Mouse (Mus musculus) liver, embryonic 14.5 days (tissue): ENCODE measurements at regions not wholly inside any gene's neighbourhood (a gene's known extent, or its start where the extent isn't known, plus 50 kb on each side); places are given as distances from the start of the nearest gene placed in this dataset.

Experiments
- ATAC-seq: fragments of 200-750 bp; cut with Nextera tagmentation; 2 replicates; pipeline ENCODE4 v1.8.0; 2017; ENCODE audit warnings: moderate number of reproducible peaks, mild to moderate bottlenecking, moderate library complexity; ENCODE audit not compliant: insufficient read depth
- DNase-seq, 3 experiments: peaks; one replicate each; pipeline ENCODE4 v3.0.0-alpha.2; 2012 to 2013; ENCODE audit warnings: low read depth in 3 of 3, low spot score in 3 of 3
- H3K27ac ChIP-seq: fragments of 300-500 bp; sonication (generic); 2 replicates; pipeline ENCODE4 v1.5.1; 2014; ENCODE audit warnings: moderate library complexity, mild to moderate bottlenecking, control low read depth, inconsistent platforms
- H3K27me3 ChIP-seq: fragments of 300-500 bp; sonication (generic); 2 replicates; pipeline ENCODE4 v1.6.1; 2014; ENCODE audit warnings: mild to moderate bottlenecking, low read length, moderate library complexity; ENCODE audit not compliant: control insufficient read depth, insufficient read depth
- H3K36me3 ChIP-seq: fragments of 300-500 bp; sonication (generic); replicated peaks from 2 replicates; pipeline ENCODE4 v1.6.1; 2014; ENCODE audit warnings: low read depth; ENCODE audit not compliant: control insufficient read depth, insufficient read depth
- H3K4me1 ChIP-seq, 2 experiments: fragments of 200-500 bp in 1 of 2; fragments of 300-500 bp in 1 of 2; sonication (generic) in 1 of 2; replicated peaks; 2 replicates each; pipeline ENCODE4 v1.6.1; 2012 to 2014; ENCODE audit warnings: antibody characterized with exemption in 1 of 2, inconsistent platforms in 1 of 2, low read length in 1 of 2; ENCODE audit not compliant: control insufficient read depth in 2 of 2, insufficient read depth in 2 of 2
- H3K4me2 ChIP-seq: fragments of 300-500 bp; sonication (generic); 2 replicates; pipeline ENCODE4 v1.6.1; 2014; ENCODE audit warnings: low read depth, mild to moderate bottlenecking, control low read depth, moderate library complexity
- H3K4me3 ChIP-seq, 2 experiments: fragments of 200-500 bp in 1 of 2; fragments of 300-500 bp in 1 of 2; sonication (generic) in 1 of 2; 2 replicates each; pipeline ENCODE4 v1.5.1; 2012 to 2014; ENCODE audit warnings: low read depth in 2 of 2, low read length in 2 of 2, mild to moderate bottlenecking in 2 of 2, control low read depth in 1 of 2, inconsistent platforms in 1 of 2, moderate library complexity in 1 of 2; ENCODE audit not compliant: insufficient read depth in 1 of 2
- H3K9ac ChIP-seq: fragments of 300-500 bp; sonication (generic); replicated peaks from 2 replicates; pipeline ENCODE4 v1.6.1; 2014; ENCODE audit warnings: mild to moderate bottlenecking, control low read depth, moderate library complexity
- H3K9me3 ChIP-seq: fragments of 300-500 bp; sonication (generic); 2 replicates; pipeline ENCODE4 v1.6.1; 2016; ENCODE audit warnings: low read length, mixed read lengths; ENCODE audit not compliant: control insufficient read depth
- CTCF ChIP-seq: IDR thresholded peaks from 2 replicates; pipeline ENCODE4 v1.5.1; 2016; ENCODE audit warnings: antibody characterized with exemption, low read depth, control low read depth
- EP300 ChIP-seq: IDR thresholded peaks from 2 replicates; pipeline ENCODE4 v1.6.1; 2016; ENCODE audit warnings: antibody characterized with exemption, low read depth
- WGBS: fragments of 180-500 bp; shearing (Covaris S2); extraction: QIAGEN DNeasy Blood & Tissue Kit; methylation state at CpG from one replicate; pipeline ENCODE4 v1.1.7; 2014; ENCODE audit not compliant: insufficient replicate concordance; 5-methylcytosine and 5-hydroxymethylcytosine counted together

- H3K27me3 ChIP-seq = no peaks in the 10 kb centered on the region
- no peaks in the 10 kb centered on the region for H3K36me3 ChIP-seq
- TF ChIP-seq CTCF (no peak), EP300 (no peak)
- H3K4me1 ChIP-seq = no peaks in the 10 kb centered on the region
- DNase-seq (no peak), ATAC-seq (no peak)
- no peak overlapping the region for H3K4me2 ChIP-seq
- H3K4me3 ChIP-seq = no peak overlapping the region
- no peaks in the 10 kb centered on the region for H3K9me3 ChIP-seq
- 71% methylated on average over 2 of the region's 2 CpGs for WGBS
- H3K27ac ChIP-seq = no peak overlapping the region
- no peak overlapping the region for H3K9ac ChIP-seq
Measured at GRCm38 (mm10) chr9:113212389-113212788, 495.7 kb downstream of the Pdcd6ip start.

GRCm38 (mm10) chr9:113208181-113208580 lies 499.9 kb downstream of the Pdcd6ip start:
- 50% methylated on average over 4 of the region's 4 CpGs for WGBS
- Histone ChIP-seq H3K9me3 (no peaks in the 10 kb centered on the region), H3K27ac (no peak overlapping the region), H3K9ac (no peak overlapping the region), H3K4me1 (no peaks in the 10 kb centered on the region), H3K4me2 (no peak overlapping the region), H3K27me3 (no peaks in the 10 kb centered on the region), H3K36me3 (no peaks in the 10 kb centered on the region), H3K4me3 (no peak overlapping the region)
- TF ChIP-seq EP300 (no peak), CTCF (no peak)
- DNase-seq (no peak), ATAC-seq (no peak)

DNA sequence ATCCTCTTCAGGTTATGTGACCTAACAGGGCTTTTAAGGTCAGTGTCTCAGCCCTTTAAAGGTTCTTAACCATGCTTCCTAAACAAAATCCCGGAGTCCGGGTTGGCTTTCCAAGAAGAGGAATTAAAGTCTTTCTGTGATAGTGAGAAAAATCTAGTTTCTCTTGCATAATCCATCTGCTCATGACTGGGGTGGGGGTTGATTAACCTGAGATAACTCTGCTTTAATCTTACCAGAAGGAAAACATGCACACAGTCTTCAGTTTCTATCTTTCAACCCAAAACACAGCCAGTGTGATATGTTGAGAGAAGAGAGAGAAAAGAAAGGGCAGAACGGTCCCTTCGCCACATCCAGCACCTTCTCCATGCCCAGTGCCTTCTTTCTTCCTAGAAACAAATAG lies 508.8 kb downstream of the Pdcd6ip start:
- H3K36me3 ChIP-seq = no peaks in the 10 kb centered on the region
- no peaks in the 10 kb centered on the region for H3K27me3 ChIP-seq
- WGBS = 55% methylated on average over 4 of the region's 4 CpGs
- no peak overlapping the region for H3K27ac ChIP-seq
- no peaks in the 10 kb centered on the region for H3K9me3 ChIP-seq
- H3K9ac ChIP-seq = no peak overlapping the region
- TF ChIP-seq CTCF = no peak
- TF ChIP-seq EP300 = no peak
- H3K4me3 ChIP-seq = no peak overlapping the region
- ATAC-seq (no peak), DNase-seq (no peak)
- no peak overlapping the region for H3K4me2 ChIP-seq
- no peaks in the 10 kb centered on the region for H3K4me1 ChIP-seq

DNA sequence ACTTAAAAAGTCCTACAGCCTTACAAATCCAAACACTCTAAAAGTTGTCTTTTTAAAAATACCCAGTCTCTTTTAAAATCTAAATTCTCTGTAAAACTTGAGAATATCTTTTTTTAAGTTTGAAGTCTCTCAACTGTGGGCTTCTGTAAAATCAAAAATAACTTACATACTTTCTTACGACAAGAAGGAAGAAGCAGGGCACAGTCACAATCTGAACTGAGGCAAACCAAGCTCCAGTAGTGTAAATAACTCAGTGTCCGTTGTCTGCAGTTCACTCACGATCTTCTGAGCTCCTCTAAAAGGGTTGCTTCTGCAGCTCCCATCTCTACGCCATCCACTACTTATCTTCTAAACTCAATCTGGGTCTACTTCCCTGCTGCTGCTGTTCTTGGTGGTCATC lies 512.5 kb downstream of the Pdcd6ip start:
- Histone ChIP-seq H3K4me2 (no peak overlapping the region), H3K36me3 (no peaks in the 10 kb centered on the region), H3K9ac (no peak overlapping the region), H3K27me3 (no peaks in the 10 kb centered on the region), H3K4me1 (no peaks in the 10 kb centered on the region), H3K27ac (no peak overlapping the region), H3K9me3 (no peaks in the 10 kb centered on the region), H3K4me3 (no peak overlapping the region)
- DNase-seq (no peak), ATAC-seq (no peak)
- TF ChIP-seq CTCF (no peak), EP300 (no peak)
- 56% methylated on average over 4 of the region's 4 CpGs for WGBS

DNA sequence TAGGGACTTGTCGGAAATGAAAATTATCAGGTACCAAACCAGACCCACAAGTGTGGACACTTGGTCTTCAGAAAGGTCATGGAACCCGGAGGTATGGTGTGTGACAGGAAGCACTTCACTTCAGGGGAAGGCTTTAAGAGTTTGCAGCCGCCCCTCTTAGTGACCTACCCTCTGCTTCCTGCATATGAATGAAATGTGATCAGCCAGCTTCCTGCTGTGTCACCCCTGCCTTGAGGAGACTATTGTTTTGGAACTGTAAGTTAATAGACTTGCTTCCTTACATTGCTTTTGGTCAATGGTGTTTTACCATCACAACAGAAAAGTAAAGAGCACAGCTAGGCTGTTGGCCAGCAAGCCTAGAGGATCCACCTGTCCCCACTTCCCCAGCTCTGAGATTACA lies 515.3 kb downstream of the Pdcd6ip start:
- H3K27me3 ChIP-seq = no peaks in the 10 kb centered on the region
- no peak for ATAC-seq
- H3K27ac ChIP-seq = no peak overlapping the region
- H3K4me2 ChIP-seq = no peak overlapping the region
- no peaks in the 10 kb centered on the region for H3K4me1 ChIP-seq
- TF ChIP-seq CTCF (no peak), EP300 (no peak)
- no peaks in the 10 kb centered on the region for H3K36me3 ChIP-seq
- H3K4me3 ChIP-seq = no peak overlapping the region
- no peak overlapping the region for H3K9ac ChIP-seq
- H3K9me3 ChIP-seq = no peaks in the 10 kb centered on the region
- DNase-seq = no peak
- 29% methylated on average over 3 of the region's 3 CpGs for WGBS
